Mouse (Mus musculus) G1E (cell line): ENCODE results near the gene Thsd4.

Source experiments
- CTCF ChIP-seq: IDR thresholded peaks from 2 replicates; pipeline ENCODE4 v1.5.1; 2012; ENCODE audit warnings: low read depth, low read length, inconsistent platforms, mixed read lengths
- GATA1 ChIP-seq: IDR thresholded peaks from 2 replicates; pipeline ENCODE4 v1.6.1; 2012; ENCODE audit warnings: borderline replicate concordance, low read length, inconsistent platforms, mixed read lengths
- GATA2 ChIP-seq: IDR thresholded peaks from 2 replicates; pipeline ENCODE4 v1.6.1; 2012; ENCODE audit warnings: low read depth, low read length, inconsistent platforms, borderline replicate concordance
- POLR2AphosphoS5 ChIP-seq: IDR thresholded peaks from 2 replicates; pipeline ENCODE4 v1.6.1; 2012; ENCODE audit warnings: low read depth, low read length, inconsistent platforms; ENCODE audit not compliant: insufficient replicate concordance
- TAL1 ChIP-seq: conservative IDR thresholded peaks from 2 replicates; pipeline ENCODE4 v1.6.1; 2012; ENCODE audit warnings: low read depth, low read length, inconsistent platforms, mixed read lengths

DNA sequence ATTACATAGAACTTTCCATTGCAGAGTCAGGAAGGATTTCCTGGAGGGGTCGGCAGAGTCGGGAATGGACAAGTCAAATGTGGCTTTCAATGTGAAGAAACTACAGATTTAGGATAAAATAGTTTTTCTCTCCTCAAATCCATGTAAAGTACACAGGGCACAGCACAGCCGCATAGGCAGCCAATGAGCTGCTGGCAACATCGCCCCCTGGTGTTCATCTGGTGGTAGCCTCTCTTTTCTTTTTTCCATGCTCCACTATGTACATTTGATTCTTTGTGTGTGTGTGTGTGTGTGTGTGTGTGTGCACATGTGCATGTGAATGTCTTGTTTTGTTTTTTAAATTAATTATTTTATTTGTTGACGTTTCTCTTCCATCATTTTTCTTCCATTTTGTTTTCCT lies 433.7 kb downstream of the Thsd4 start:
- TF ChIP-seq CTCF (peak; percentile 78), GATA1 (no peak), POLR2AphosphoS5 (no peak), TAL1 (no peak), GATA2 (no peak)
